Mouse (Mus musculus): Measurements from ENCODE around the gene Mdn1. TPM values are rescaled to one million over a fixed set of nuclear protein-coding genes. Genes with fewer than 3 reads are reported as not detected.

The Mdn1 gene
- 10 to 100 TPM in 1 of 2 experiments, 1 to 10 TPM in 1; 7.8 to 12.8 TPM for total RNA-seq (2021)
- long read RNA-seq, experiment 1, partial matches to known transcripts: 2 of 2 reads
- long read RNA-seq, experiment 1, other reads (novel, unspliced or antisense): 0 of 2 reads
- long read RNA-seq, experiment 2, partial matches to known transcripts: 1 of 1 reads
- long read RNA-seq, experiment 2, other reads (novel, unspliced or antisense): 0 of 1 reads

DNA sequence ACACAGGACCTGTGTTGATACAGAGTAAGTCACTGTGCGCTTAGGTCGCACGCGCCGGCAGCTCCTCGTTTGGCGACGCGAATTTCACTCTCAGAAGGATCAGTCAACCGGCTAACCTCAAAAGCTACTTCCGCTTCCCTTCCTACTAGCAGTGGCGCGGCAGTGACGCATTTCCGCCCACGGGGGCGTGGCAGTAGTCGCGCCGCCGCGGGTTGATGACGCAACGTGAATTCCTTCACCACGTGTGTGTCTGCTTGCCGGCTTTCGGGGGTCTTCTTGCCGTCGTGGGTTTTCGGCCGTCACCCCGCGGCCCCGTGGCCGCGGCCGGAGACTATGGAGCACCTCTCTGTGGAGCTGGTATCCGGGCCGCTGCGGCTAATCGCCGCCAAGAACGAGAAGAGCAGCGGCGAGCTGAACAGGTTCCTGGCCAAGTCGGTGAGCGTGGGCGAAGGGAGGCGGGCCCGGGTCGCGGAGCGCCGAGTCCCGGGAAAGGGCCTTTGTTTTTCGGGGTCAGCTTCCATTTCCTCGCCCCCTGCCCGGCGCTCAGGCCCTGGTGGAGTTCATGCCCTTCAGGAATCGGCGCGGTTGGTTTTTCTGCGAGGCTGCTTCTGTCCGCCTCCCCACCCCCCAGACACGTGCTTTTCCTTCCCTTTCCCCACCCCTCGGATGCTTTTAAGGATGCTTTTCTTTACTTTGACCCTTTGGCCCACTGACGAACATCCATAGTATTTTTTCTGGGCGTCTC, at the start of gene Mdn1:
Mdn1 (plus strand) TSS at position 202 of the 745 bp plus-strand sequence.
- peak; percentile 96 for DNase-seq

DNA sequence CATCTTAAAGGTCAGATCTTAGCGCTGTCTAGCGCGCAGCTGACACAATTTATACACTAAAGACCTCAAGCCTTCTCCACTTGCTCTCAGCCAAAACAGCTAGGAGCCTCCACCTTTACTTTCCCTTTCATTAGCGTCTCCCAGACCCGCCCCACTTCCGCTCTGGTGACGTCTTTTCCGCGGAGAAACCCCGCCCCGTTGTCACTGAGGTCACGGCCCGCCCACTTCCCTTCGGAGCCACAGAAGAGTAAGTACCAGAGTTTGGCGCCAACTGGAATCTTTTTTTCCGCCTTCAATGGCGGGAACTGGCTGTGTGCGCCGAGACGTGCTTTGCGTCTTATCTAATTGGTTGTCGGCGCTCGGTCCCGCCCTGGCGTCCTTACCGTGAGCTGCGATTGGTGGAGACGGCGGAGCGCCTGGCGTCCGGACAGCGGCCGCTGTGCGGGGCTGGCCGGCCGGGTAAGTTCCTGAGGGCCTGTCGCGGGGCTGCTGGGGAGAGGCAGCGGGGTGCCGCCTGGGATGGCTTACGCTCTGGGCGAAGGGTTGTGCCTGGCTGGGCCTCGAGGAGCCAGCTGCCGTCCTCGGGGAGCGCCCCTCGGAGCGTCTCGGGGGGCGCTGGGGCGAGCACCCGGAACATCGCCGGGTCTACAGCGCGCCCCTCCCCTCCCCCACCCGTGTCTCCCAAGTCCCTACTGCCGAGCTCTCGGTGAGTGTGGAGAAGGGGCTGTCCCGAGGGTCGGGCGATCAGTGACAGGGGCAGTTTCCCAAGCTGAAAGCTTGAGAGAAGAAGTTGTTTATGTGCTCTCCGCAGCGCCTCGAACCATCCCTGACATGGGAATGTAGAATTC, 41.7 kb upstream of the Mdn1 start, which contains the start of gene Casp8ap2:
Casp8ap2 (plus strand) TSS at position 418 of the 848 bp plus-strand sequence.
- peak; percentile 97 for DNase-seq

DNA sequence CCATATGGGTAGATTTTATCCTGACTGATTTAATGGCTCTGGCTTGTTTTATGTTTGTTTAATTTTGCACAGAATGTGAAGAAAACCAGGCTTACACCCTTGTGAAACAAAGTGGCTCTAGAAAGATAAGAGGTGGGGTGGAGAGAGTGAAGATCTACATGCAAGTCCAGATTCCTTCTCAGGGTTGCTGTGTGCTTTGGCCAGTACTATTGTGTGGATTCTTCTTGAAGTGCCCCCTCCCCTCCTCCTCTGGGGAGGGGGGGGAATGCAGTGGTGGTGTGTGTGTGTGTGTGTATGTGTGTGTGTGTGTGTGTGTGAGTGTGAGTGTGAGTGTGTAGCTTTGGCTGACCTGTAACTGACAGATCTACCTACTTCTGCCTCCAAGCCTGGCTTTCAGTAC, 35.3 kb upstream of the Mdn1 start:
- no peak for DNase-seq

DNA sequence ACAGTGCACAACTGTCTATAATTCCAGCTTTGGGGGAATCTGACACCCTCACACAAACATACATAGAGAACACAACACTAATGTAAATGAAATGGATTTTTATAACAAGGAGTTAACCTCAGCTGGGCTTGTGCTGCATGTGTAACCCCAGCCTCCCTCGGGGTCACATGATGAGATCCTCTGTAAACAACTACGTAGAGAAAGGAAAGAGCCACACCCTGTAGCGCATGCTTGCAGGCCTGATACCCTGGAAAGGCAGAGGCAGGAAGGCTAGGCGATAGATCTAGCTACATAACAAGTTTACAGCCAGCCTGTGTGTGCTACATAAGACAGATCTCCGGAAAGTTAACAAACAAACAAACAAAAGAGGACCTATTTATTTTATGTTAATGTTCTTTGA, 5.2 kb upstream of the Mdn1 start:
- DNase-seq: no peak

DNA sequence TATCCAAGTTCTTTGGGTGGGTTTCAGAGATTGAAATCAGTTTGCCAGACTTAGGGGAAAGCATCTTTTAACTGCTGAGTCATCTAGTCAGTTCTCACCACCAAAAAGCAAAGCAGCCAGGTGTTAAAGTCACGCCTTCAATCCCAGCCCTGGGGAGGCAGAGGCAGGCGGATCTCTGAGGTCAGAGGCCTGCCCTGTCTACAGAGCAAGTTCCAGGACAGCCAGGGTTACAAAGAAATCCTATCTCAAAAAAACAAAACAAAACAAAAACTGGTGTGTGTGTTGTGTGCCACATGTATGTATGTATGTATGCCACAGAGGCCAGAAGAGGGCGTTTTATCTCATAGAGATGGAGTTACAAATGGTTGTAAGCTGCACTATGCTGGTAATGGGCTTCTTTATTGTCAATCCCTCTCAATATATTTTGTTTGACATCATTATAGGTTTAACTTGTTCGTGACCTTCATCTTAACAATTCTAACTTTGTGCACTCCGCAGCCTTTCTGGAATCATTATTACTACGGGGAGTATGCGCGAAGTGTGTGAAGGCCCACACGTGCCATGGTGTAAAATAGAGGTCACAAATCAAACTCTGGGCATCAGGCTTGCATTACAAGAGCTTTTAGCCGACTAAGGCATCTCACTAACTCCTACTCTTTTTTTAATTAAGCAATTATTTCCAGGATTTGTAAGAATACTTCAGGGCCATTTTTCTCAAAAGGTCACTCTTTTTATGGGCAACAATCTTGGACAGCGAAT, 594 bp upstream of the Mdn1 start:
- DNase-seq: no peak

DNA sequence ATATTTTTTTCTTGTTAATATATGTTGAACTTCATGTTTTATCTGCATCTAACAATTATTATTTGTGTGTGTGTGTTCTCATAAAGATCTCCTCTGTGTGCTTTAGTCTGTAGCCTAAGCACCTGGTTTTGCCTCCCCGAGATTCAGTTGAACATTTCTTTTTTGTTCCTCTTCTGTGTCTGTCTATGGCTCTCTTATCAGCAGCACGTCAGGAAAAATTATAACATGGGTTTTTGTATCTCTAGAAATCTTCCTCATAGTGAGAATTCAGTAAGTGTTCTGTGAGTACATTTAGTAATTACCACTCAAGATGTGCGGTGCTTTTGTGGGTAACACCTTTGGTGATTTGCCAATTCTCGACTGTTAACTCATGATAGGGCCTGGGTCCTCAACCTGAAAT, 8.9 kb downstream of the Mdn1 start:
- DNase-seq: no peak

DNA sequence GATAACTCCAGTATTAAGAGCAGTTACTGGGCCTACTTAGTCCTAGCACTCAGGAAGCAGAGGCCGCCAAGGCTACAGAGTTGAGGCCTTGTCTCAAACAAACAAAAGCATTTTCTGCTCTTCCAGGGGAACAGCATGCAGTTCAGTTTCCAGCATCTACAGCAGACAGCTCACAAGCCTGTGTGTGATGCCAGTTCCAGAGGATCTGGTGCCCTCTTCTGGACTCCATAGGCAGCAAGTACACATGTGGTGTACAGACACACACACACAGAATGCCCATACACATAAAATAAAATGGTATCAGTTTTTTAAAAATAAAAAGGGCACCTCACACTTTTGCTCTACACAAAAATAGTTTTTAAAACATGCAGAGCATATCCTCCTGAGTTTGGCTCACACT, 11.4 kb downstream of the Mdn1 start:
- no peak for DNase-seq

DNA sequence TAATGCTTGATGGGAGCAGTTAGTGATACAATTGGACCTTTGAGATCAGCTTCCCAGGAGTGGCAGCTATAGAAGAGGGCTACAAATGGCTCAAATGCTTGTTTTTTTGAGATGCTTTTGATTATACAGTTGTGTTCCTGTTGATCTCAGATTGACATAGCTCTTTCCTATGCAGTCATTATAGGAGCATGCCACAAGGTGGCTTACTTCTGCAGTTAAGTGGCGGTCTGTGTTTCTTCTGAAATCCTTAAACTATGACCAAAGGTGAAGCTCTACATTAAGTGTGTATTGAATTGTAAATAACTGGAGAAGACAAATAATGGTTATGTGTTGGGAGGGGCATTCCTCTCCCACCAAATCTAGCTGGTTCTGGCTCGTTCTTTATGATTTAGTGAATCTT, 12.9 kb downstream of the Mdn1 start:
- no peak for DNase-seq

DNA sequence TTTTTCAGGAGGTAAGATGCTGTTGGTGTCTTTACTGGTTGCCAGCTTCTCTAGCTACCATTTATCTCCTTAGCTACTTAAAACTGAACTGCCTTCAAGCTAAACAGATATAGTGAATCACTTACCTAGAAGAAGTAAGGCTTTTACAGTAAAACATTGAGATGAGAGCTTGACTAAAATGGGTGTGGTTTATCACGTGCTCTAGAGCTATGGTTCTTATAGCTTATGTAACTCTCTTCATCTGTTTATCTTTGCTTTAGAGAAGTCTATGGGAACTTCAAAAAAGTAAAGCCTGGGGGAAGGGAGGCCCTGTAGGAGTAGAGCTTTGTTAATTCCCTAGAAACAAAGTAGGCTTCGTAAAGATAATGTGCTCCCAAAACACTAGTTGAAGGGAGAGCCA, 17.1 kb downstream of the Mdn1 start:
- no peak for DNase-seq

DNA sequence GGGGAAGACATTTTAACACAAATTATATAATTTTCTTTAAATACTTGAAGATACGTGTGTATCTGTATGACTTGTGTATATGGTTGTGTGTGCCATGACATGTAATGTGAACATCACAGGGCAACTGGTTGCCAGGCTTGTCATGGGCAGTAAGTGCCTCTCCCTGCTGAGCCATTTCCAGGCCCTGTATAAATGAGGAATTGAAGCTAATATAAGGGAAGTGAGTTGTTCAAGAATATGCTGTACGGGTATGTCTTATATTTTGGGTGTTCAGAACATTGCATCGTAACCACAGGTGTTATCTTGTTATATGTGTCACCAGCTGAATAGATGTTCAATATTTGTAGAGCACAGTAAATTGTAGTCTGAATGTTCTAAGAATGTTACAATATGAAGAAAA, 20.6 kb downstream of the Mdn1 start:
- DNase-seq: no peak

DNA sequence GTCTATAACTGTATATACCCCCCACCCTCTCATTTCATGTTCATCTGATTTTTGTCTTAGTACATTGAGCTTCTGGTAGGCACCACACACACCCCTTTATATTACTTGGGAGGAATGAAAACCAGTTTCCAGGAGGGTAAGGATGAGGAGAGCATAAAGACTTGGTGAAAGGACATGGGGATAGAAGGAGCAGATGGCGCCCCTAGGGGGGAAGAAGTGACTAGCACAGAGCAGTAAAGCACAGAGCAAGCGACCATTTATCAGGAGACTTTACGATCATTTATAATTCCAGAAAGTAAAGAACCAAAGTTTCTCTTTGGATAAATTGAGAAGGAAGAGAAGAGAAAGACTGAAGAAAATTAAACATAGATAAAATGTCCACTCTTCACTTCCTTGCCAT, 23.9 kb downstream of the Mdn1 start:
- DNase-seq: no peak

DNA sequence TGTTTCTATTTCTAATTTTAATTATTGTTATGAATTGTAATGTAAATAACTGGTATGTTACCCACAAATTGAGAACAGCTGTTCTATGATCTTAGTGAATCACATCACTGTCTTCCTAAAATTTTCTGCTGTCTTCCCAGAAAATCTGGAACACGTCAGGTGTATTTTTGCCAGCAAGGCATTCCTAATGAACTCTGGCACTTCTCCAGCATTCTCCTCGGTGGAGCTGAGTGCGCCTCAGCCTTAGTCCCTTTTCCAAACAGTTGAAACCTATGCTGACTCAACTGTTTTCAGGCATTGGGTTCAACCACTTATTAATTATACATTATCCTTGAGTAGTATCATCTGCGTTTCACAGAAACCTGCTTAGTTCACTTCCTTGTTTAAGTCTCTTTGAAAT, 25.6 kb downstream of the Mdn1 start:
- DNase-seq: no peak

DNA sequence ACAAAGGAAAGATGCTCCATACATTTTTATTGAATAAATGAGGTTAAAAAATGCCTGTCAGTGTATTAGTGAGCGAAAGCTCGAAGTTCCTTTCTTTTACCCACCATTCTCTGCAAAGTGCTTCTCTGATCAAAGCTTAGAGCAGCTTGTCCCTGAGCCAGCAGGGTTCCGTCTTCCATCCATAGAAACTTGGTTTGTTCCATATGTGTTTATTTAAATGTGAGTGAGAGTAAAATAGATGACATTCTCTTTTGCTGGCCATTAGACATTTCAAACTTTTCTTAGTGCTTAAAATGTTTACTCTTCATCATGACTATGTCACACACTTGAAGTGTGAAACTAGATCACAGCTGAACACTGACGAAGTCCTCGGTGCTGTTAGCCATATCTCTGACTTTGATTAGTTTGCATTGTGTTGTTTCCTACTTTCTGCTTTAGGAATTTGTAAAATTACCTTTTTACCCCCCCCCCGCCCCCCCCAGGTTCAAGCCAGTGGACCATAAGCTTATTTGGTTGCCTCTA, 26.2 kb downstream of the Mdn1 start:
- DNase-seq: no peak

DNA sequence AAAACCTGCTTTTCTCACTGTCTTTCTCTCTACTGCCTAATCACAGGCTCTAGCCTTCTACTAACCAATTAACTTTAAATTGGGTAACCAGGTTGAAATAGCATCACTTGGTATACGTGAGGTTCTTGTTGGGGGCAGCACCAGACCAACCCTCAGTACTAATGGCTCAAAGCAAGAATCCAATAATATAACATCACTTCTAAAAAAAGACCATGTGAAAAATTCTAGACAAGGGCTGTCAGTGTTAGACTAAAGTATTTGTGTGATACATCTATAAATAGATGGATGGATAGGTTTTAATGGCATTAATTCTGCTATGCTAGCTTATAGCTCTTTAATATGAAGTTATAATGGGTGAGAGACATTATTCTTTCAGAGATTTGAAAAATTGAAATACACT, 60.8 kb downstream of the Mdn1 start:
- DNase-seq: no peak

DNA sequence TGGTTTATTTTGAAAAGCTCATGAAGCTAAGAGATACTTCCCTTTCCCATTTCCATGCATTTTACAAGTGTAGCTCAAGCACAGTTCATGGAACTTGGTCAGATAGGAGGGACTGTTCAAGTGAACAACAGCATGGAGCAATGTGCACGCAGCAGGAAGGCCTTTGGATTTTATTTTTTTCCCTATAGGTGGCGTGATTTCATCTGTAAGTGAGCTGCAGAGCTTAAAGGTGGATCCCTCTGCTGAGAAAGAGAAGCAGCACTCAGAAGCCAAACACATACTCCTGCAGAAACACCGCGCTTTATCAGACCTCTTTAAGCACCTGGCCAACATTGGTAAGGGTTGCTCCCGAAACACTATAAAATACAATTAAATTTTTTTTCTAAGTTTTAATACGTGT, 88.5 kb downstream of the Mdn1 start:
- DNase-seq: no peak

DNA sequence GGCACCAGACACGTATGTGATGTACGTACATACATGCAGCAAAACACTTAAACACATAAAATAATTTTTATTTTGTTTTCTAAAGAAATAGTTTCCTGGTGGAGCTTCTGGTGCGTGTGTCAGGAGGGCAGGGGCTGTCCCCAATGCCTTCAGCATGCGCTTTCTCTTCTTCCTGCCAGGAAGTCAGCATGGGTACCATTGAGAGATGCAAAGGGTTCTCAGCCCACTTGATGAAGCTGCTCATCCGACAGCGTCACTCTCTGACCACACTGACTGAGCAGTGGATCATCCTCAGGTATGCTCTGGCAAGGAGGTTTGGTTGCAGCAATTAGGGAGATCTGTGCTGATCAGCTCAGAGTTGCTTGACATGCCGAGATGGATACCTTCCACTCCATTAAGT, 91.5 kb downstream of the Mdn1 start:
- DNase-seq: no peak

DNA sequence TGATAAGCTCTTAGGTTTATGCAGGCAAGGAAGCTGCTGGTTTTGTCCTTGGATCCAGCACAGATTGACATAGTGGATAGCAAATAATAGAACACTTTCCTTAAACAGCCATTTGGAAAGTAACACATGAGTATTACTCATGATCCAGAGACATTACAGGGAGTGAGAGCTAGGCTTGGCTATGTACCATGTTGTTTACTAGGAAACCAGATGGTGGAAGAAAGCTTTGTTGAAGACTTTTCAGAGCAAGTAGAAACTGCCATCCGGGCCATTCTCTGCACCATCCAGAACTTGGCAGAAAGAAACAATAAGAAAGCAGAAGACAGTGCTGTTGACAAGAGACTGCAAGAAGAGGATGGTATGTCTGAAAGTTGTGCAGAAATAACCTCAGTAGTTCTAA, 93.8 kb downstream of the Mdn1 start:
- no peak for DNase-seq

DNA sequence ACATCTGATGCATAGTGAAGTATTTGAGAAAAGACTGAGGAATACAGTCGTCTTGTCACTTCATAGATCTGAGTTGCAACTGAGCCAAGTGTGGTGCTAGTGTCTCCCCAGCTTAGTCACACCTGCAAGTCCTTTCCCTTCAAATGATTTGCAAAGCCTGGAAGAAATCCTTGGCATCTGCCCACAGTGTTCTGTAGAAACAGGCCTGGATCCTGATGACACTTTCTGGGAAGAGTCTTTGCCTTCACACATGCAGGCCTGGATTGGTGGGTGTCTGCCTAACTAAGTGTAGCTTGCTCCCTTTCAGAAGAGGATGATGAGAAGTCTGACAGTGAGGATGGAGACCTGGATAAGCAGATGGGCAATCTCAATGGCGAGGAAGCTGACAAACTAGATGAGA, 100.5 kb downstream of the Mdn1 start:
- no peak for DNase-seq

DNA sequence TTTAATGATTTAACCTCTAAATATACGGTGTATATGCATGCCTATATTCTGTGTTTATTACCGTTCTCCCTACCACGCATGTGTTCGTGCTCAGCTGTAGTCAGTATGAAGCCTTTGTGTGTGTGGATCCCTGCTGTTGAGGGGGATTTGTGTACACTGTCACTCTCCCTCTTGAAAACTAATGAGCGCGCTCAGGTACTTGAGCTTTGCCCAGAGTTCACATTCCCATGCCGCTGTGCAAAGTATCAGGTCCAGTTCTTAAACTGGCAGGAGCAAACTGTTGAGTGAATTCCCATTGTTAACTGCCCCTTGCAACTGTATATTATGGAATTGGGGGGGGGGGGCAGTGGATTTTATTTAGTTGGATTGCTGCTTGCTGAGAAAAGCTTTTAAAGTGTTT, 110.6 kb downstream of the Mdn1 start:
- no peak for DNase-seq

DNA sequence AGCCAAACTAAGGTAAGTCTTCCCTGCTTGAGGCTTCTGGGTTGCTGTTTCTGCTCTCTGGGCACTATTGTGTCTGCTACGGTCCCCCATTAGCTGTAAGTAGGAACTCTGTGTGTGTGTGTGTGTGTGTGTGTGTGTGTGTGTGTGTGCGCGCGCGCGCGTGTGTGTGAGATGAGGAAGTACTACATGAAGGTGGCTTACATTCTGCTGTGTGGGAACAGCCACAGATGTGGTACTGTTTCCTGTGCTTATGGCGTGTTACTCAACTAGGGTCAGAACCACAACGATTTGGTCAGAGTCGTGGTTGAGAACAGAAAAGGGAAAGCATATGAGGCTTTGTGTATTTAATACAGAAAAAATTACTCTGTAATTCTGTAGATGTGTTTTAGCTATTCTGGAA, 111.1 kb downstream of the Mdn1 start:
- no peak for DNase-seq

DNA sequence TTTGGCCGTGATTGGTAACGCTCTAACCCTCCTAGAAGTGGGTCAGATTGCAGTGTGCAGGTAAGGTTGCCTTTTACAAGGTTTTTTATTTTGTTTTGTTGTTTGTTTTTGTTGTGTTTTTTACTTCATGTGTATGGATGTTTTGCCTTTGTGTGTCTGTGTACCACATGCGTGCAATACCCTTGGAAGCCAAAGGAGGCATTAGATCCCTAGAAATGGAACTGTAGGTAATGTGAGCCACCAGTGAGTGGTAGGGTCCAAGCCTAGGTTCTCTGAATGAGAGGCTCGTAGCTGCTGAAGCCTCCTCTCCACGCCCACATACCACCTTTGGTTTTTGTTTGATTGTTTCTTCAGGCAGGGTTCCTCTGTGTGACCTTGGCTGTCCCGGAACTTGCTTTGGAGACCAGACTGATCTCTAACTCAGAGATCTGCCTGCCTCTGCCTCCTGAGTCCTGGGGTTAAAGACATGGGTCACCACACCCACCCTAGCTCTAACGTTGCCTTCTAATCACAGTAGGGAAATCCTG, 113.4 kb downstream of the Mdn1 start:
- DNase-seq: no peak

DNA sequence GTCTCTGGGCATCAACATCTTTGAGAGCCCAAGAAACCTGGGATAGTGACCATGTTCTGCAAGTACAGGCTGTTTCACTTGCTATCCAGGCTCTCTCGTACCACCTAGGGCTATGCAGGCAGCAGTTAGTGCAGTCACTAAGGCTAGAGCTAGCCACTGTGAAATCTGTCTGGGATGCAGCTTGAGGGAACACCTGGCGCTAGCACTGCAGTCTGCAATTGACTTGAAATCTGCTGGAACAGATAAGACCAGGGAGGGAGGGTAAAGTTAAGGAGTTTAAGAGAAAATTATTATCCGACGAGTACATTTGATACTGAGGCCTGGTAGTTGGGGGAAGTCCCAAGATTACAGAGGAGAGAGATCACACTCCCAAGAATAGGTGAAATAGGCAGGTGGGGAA, 123.1 kb downstream of the Mdn1 start:
- DNase-seq: no peak
